In the genomic region with DNA sequence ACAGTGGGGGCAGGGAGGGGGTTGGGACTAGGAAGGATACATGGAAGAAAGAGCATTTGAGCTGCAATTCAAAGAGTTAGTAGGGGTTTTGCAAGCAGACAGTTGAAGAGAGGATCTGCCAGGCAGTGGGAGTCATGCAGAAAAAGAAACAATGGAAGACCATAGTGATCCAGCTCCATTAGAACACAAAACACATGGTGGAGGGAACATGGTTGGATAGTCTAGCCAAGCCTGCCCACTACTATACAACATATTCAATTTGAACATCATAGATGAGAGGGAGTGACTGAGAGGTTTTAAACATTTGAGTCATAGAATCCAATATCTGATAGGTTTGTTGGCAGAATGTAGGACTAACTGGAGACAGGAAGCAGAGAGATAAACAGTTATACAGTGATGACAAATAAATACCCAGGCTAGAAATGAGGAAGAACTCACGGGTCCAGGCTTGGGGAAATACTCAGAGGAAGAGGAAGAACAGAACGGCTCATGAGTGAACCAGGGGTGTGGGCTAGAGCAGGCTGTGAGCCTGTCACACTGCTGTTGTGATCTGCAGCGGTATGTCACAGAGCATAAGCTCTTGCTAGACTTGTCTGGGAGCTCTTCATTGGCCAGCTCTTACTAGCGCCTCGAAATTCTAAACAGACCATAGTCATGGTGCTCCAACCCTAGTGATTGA, we compare ENCODE assay signal across 19 mouse cellular contexts.
"Had no signal": no experiment of that assay in that cellular context is flagged by ENCODE, and none has a peak within 500 bp of the region (broad histone marks: within the 10 kb centered on the region; RNA-seq: fewer than 3 reads in every experiment).

No protein-coding gene starts in this region.

- H3K4me2 ChIP-seq: liver, embryonic 13.5 days; midbrain, embryonic 13.5 days; neural tube, embryonic 12.5 days; neural tube, embryonic 15.5 days; stomach, embryonic 15.5 days had no signal

- H3K9me3 ChIP-seq: liver, embryonic 13.5 days; midbrain, embryonic 13.5 days; neural tube, embryonic 12.5 days; neural tube, embryonic 15.5 days; stomach, embryonic 15.5 days had no signal

- H3K4me3 ChIP-seq: left cerebral cortex, adult 2 months; liver, embryonic 13.5 days; midbrain, embryonic 13.5 days; neural tube, embryonic 12.5 days; neural tube, embryonic 15.5 days; stomach, embryonic 15.5 days had no signal

- H3K36me3 ChIP-seq: liver, embryonic 13.5 days; midbrain, embryonic 13.5 days; neural tube, embryonic 12.5 days; neural tube, embryonic 15.5 days; stomach, embryonic 15.5 days had no signal

- H3K27me3 ChIP-seq: liver, embryonic 13.5 days; midbrain, embryonic 13.5 days; neural tube, embryonic 12.5 days; neural tube, embryonic 15.5 days; stomach, embryonic 15.5 days had no signal

- H3K4me1 ChIP-seq: liver, embryonic 13.5 days; midbrain, embryonic 13.5 days; neural tube, embryonic 12.5 days; neural tube, embryonic 15.5 days; stomach, embryonic 15.5 days had no signal

- H3K9ac ChIP-seq: liver, embryonic 13.5 days; midbrain, embryonic 13.5 days; neural tube, embryonic 12.5 days; neural tube, embryonic 15.5 days; stomach, embryonic 15.5 days had no signal

- H3K27ac ChIP-seq: kidney, postnatal 0 days; left cerebral cortex, adult 2 months; liver, embryonic 13.5 days; midbrain, embryonic 13.5 days; neural tube, embryonic 12.5 days; neural tube, embryonic 15.5 days; stomach, embryonic 15.5 days had no signal

- DNase-seq: kidney, adult 2 months; kidney, postnatal 25 days; layer of hippocampus, postnatal 36 days; liver, embryonic 13.5 days; lung, adult 2 months; lung, postnatal 14 days; lung, postnatal 4 days; right cerebral cortex, adult 18-20 months; right cerebral cortex, postnatal 14 days; right cerebral cortex, postnatal 4 days; thymus, postnatal 36 days had no signal

- ATAC-seq: intestine, postnatal 0 days; midbrain, embryonic 13.5 days; midbrain, embryonic 16.5 days had no signal
